ENCODE assay signal across 8 mouse cellular contexts in the genomic region with DNA sequence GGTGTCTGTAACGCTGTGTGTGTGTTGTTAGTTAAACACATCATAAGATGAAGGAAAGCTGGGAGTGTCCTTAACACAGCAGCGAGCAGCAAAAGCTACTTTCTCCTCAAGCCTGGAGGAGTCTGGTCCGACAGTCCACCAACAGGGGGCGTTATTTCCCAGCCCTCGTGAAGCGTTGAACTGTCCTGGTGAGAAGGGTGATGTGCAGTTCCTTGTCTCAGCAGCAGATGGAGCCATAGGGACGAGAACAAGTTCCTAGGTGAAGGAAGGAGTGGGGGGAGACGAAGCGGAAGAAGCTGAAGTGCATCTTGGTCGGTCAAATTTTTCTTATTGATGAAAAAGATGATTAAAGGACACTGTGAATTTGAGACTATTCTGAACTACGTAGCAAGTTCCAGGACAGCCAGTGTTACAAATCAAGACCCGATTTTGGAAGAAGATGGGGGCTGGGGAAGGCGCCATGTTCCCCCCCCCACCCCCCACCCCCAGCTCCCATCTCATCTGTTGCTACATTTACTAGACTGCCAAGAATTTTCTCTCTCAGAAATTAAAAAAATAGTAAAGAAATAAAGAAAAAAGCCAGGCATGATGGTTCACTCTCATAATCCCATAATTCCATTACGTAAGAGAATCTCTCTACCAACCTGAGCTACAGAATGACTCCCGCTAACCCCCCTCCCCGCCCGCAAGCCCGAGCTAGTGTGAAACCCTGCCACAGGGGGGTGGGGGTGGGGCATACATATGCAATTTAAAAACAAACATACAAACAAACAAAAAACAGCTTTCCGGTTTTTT. TPM values are rescaled to one million over a fixed set of nuclear protein-coding genes. Genes with fewer than 3 reads are reported as not detected.
DNase-seq lines count a peak whose midpoint lies in the region; ATAC-seq lines count a peak whose summit lies in the region.

No protein-coding gene starts in this region.

- no peaks in the 10 kb centered on the region for H3K9me3 ChIP-seq in forebrain, embryonic 10.5 days
- no peaks in the 10 kb centered on the region for H3K9me3 ChIP-seq in heart, embryonic 14.5 days (ENCODE audit: control insufficient read depth, low read length)
- no peaks in the 10 kb centered on the region for H3K9me3 ChIP-seq in liver, embryonic 11.5 days (ENCODE audit: control insufficient read depth, low read length)

- peaks cover 9% of the 10 kb centered on the region for H3K4me1 ChIP-seq in forebrain, embryonic 10.5 days
- peaks cover 5 to 14% of the 10 kb centered on the region in 2 experiments; a peak in 3 of 4 replicates for H3K4me1 ChIP-seq in heart, embryonic 14.5 days (ENCODE audit: control insufficient read depth in 2 of 2, insufficient read depth in 2 of 2, low read length in 2 of 2)
- H3K4me1 ChIP-seq in liver, embryonic 11.5 days (replicated peaks; ENCODE audit: control insufficient read depth, insufficient read depth, low read length), result no peaks in the 10 kb centered on the region

- H3K27me3 ChIP-seq in forebrain, embryonic 10.5 days (ENCODE audit: poor library complexity, severe bottlenecking), result peaks cover 3% of the 10 kb centered on the region
- H3K27me3 ChIP-seq in heart, embryonic 14.5 days (ENCODE audit: control insufficient read depth, insufficient read depth, low read length), result no peaks in the 10 kb centered on the region
- H3K27me3 ChIP-seq in liver, embryonic 11.5 days (replicated peaks; ENCODE audit: control insufficient read depth, insufficient read depth, low read length), result no peaks in the 10 kb centered on the region
- H3K27me3 ChIP-seq in splenic B cell, adult 2 months (ENCODE audit: control insufficient read depth, insufficient read depth, low read length, poor library complexity, severe bottlenecking), result no peaks in the 10 kb centered on the region

- H3K9ac ChIP-seq in heart, embryonic 14.5 days (ENCODE audit: low read length), result peak overlapping the region; percentile 4; the same call in 1 of the 2 replicates
- no peak overlapping the region for H3K9ac ChIP-seq in liver, embryonic 11.5 days (ENCODE audit: low read depth, low read length)

- H3K27ac ChIP-seq in forebrain, embryonic 10.5 days, result peak overlapping the region; percentile 80
- H3K27ac ChIP-seq in heart, embryonic 14.5 days (replicated peaks in 1 of 2; ENCODE audit: control insufficient read depth in 1 of 2, insufficient read depth in 1 of 2, low read depth in 2 of 2, low read length in 2 of 2), result no peak overlapping the region
- no peak overlapping the region for H3K27ac ChIP-seq in liver, embryonic 11.5 days (ENCODE audit: low read depth, low read length)

- peak; percentile 66 for ATAC-seq in heart, embryonic 14.5 days (ENCODE audit: insufficient number of reproducible peaks, insufficient read depth, low FRiP score, low read depth)
- ATAC-seq in liver, embryonic 11.5 days (replicated peaks; ENCODE audit: low FRiP score), result peak; percentile 81

- DNase-seq in CD8-positive naive resting alpha-beta T cell, adult 2 months (ENCODE audit: low read depth in 2 of 2, low spot score in 2 of 2), result peak; percentile 81 to 90
- DNase-seq in c-Kit-positive CD71-negative TER-119-negative erythroid progenitor cells, embryonic 14.5 days (ENCODE audit: low read depth), result peak; percentile 97
- DNase-seq in forebrain, embryonic 10.5 days (ENCODE audit: extremely low spot score, low spot score), result peak; percentile 94
- peak; percentile 97 for DNase-seq in kidney, postnatal 10 days
- DNase-seq in liver, embryonic 11.5 days (ENCODE audit: low spot score), result peak; percentile 86
- DNase-seq in naive thymus-derived CD4-positive, alpha-beta T cell, adult 2 months (ENCODE audit: low read depth), result peak; percentile 94
- DNase-seq in splenic B cell, adult 2 months (ENCODE audit: low read depth, low spot score), result peak; percentile 93

- no peaks in the 10 kb centered on the region for H3K36me3 ChIP-seq in forebrain, embryonic 10.5 days (replicated peaks)
- no peaks in the 10 kb centered on the region for H3K36me3 ChIP-seq in heart, embryonic 14.5 days (ENCODE audit: control insufficient read depth, insufficient read depth, low read length)
- no peaks in the 10 kb centered on the region for H3K36me3 ChIP-seq in liver, embryonic 11.5 days (ENCODE audit: control insufficient read depth, insufficient read depth, low read length)
- no peaks in the 10 kb centered on the region for H3K36me3 ChIP-seq in splenic B cell, adult 2 months (ENCODE audit: control insufficient read depth, insufficient read depth, low read length, poor library complexity, severe bottlenecking)

- H3K4me3 ChIP-seq in forebrain, embryonic 10.5 days, result peak overlapping the region; percentile 53
- H3K4me3 ChIP-seq in heart, embryonic 14.5 days (ENCODE audit: control insufficient read depth in 1 of 2, insufficient read depth in 1 of 2, low read depth in 1 of 2, low read length in 2 of 2), result peak overlapping the region; percentile 28 to 33; a peak in 3 of 4 replicates
- peak overlapping the region; percentile 46 for H3K4me3 ChIP-seq in liver, embryonic 11.5 days (ENCODE audit: low read depth, low read length)

- peak overlapping the region; percentile 58 for H3K4me2 ChIP-seq in heart, embryonic 14.5 days (ENCODE audit: low read length)
- H3K4me2 ChIP-seq in liver, embryonic 11.5 days, result peak overlapping the region; percentile 69

- WGBS in forebrain, embryonic 10.5 days, result 9% methylated on average over 19 of the region's 19 CpGs
- WGBS in heart, embryonic 14.5 days, result 6% methylated on average over 19 of the region's 19 CpGs
- 13% methylated on average over 19 of the region's 19 CpGs for WGBS in liver, embryonic 11.5 days

RNA-seq across cellular contexts. Expression of a gene that starts 37.7 kb away (rescaled TPM):
- 0.15 and 0.47 TPM in 2 replicates for polyA plus RNA-seq in forebrain, embryonic 10.5 days (2016; fragmentation: Nextera tagmentation; extraction: Ambion mirVana)
- 0.84 and 1.2 TPM in 2 replicates for polyA plus RNA-seq in heart, embryonic 14.5 days (2014; fragmentation: Nextera tagmentation; extraction: Ambion mirVana)
- polyA plus RNA-seq in liver, embryonic 11.5 days (2014; fragmentation: Nextera tagmentation; extraction: Ambion mirVana), result 0.08 and 0.09 TPM in 2 replicates

RNA-seq across cellular contexts. Expression of a gene that starts 43.4 kb away (rescaled TPM):
- not detected in 2 replicates for polyA plus RNA-seq in forebrain, embryonic 10.5 days (2016; fragmentation: Nextera tagmentation; extraction: Ambion mirVana)
- polyA plus RNA-seq in heart, embryonic 14.5 days (2014; fragmentation: Nextera tagmentation; extraction: Ambion mirVana), result 0.42 TPM in 1 of 2 replicates, not detected in the other
- not detected in 2 replicates for polyA plus RNA-seq in liver, embryonic 11.5 days (2014; fragmentation: Nextera tagmentation; extraction: Ambion mirVana)

RNA-seq across cellular contexts. Expression of a gene that starts 59.7 kb away (rescaled TPM):
- 0.09 TPM in 1 of 2 replicates, not detected in the other for polyA plus RNA-seq in forebrain, embryonic 10.5 days (2016; fragmentation: Nextera tagmentation; extraction: Ambion mirVana)
- 0.18 and 0.46 TPM in 2 replicates for polyA plus RNA-seq in heart, embryonic 14.5 days (2014; fragmentation: Nextera tagmentation; extraction: Ambion mirVana)
- 13.9 and 14.6 TPM in 2 replicates for polyA plus RNA-seq in liver, embryonic 11.5 days (2014; fragmentation: Nextera tagmentation; extraction: Ambion mirVana)

Comparison
In these comparisons a context has a peak if more than half of its experiments do, and no peak if none do; other contexts are left out.
1. RNA of a gene that starts 59.7 kb away (polyA plus RNA-seq): 13.9 to 14.6 TPM in liver, embryonic 11.5 days; 0.18 to 0.46 TPM in heart, embryonic 14.5 days and 0.09 TPM in forebrain, embryonic 10.5 days; every median in the first group is over 10 times any median in the second.
2. Peak in every context shown above with its lines, with median percentiles within 50 percentile points of each other: DNase-seq and H3K4me3 ChIP-seq.